Mouse (Mus musculus): ENCODE measurements around the gene Thoc6.
A peak's percentile ranks its signal among the peaks of the same experiment; 100 is the strongest.

Thoc6 gene

DNA sequence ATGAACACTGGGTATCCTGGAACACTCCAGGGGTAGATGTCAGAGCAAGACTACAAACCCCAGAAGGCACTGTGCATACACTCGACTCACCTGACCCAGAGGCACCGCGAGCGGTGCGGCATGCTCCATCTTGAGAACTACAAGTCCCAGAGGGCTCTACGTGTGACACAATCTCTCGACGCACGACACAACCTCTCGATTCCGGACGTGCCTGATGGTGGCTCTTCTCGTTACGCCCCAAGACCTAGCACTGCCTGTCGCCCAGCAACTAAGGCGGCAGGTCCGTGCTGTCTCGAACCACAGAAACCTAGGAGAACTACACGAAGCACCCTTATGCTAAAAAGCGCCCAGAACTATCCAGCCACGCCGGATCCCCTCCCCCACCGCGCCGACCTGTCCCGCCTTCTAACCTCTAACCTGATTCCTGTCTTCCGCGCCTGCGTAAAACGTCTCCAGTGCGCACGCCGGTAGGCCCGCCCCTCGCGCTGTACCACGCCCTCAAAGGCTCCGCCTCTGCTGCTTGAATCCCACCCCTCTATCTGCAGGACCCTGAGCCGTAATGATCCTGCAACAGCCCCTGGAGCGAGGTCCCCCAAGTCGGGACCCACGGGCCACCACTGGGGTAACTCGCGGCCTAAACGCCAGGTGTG, at the start of gene Thoc6, which contains the start of gene Hcfc1r1:
Thoc6 (minus strand) TSS at position 459 of the 650 bp plus-strand sequence.
Hcfc1r1 (plus strand) TSS at position 173 of the 650 bp plus-strand sequence.
- peak; percentile 96 to 97 for DNase-seq

DNA sequence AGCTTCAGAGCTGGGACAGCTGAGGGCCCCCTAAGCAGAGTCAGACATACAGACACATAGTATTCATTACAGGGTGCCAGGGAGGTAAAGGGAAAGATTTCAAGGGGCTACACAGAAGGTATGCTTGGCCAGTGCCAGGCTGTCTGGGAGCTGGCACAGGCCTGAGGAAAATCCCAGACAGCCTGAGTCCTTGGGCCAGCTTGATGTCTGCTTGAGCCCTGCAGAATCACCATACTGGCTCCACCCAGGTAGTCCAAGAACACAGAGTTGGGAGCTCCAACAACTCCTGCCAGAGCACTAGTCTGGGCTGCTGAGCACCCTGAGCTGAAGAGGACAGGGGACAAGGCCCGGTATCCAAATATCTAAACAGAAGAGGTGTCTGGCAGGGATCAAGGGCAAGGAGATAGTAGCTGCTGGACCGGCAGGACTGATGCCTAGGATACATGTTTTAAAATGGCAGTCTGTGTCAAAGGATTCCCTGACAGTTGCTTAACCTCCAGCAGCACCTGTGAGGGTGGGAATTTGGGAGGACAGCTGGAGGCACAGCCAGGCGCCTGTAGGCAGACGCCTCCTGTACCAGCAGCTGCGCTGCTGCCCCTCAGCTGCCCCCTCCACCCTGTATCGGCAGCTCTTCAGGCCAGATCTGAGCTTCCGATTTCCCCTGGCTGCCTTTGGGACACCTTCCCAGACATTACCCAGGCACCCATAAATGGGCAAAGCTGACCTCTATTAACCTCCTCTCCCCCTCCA, 48.9 kb upstream of the Thoc6 start, which contains the start of gene 1520401A03Rik:
1520401A03Rik (minus strand) TSS at position 408 of the 750 bp plus-strand sequence.
- no peak for DNase-seq

DNA sequence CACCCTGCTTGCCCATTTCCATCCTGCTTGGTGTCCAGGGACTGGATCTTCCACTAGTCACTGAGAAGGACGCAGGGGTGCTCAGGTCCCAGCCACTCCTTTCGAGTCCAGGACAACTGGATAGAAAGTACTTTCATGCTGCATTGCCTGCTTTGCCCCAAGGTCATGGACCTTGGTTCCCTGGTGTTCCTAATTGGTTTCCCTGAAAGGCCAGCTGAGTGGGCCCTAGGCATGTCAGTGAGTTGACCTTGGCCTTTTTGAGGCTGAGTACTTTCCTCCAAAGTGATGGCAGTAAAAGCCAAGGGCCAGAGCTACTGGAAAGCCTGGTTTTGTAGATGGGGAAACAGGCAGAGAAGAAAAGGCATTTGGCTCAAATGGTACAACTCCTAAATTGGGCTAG, 48.2 kb upstream of the Thoc6 start:
- DNase-seq = no peak

DNA sequence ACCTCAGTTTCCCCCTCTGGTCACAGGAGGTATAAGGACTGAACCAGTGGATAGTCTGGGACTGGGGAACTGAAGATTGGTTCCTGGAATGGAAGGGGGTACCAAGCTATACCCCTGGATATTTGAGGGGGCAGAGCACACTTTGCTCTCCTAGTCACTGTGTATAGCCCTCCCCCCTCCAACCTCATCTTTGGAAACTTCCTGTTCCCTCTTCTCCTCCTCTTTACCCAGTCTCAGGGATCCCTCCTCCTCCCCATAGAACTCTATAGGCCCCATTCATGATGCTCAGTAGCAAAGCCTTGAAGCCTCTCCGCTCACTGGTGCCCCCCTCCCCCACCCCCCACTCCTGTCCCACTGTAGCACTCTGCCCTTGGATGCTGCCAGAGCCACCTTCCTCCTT, 45.8 kb upstream of the Thoc6 start:
- DNase-seq = no peak

DNA sequence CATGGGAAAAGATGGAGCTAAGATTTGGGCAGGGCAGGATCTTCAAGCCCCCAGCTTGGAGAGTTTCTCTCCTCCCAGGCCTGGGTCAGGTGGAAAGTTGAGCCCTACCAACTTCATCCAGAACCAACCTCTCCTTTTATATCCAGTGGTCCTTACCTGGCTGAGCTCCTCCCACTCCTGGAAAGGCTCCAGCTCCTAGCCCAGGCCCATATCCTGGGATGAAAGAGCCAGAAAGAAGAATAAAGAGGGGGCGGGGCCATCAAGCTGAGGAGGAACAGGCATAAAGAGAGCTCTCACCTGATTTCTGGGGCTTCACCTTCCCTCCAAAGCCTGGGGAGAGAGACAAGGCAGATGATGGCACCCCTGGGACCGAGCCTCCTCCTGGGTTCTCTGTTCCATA, 43.3 kb upstream of the Thoc6 start:
- DNase-seq = no peak

DNA sequence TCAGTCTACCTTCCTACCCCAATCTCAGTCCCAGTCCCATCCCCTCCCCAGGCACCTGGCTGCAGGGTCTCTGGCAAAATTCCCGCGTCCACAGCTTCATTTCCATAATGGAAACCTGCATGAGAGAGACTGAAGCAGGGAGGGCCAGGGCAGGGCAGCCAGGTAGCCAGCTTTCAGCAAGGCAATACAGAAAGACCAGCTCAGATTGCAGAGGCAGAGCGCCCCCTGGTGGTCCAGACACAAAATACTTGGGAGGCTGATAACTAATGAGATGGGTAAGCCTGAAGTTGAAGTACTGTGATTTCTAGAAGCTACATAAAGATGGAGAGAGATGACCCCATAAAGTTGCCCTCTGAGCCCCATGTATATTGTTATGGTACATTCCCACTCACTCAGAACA, 32.5 kb upstream of the Thoc6 start:
- peak; percentile 90 to 92 for DNase-seq

DNA sequence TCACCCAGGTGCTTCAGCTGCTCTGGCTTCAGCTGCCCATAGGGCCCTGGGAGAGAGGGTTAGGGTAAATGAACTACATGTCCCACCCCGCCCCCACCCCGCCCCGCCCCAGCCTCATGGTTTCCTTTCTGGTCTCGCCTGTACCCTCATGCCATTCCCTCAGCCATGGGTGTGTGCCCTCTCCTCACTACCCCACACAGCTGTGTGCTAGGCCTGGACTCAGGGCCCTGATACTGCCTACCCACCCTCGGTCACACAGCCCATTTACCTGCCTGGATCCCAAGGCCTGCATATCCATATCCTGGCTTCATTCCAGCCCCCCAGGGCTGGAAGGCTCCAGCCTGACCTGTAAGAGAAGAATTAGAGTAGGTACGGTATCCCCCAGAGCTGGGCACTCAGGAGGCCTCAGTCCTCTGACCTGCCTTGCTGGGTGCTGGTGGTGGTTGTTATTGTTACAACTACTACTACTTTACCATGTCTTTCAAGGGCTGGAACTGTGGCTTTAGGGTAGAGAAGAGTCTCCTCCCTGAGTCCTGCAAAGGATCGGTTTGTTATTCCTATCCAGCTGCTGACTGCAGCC, 31.9 kb upstream of the Thoc6 start:
- DNase-seq = no peak

DNA sequence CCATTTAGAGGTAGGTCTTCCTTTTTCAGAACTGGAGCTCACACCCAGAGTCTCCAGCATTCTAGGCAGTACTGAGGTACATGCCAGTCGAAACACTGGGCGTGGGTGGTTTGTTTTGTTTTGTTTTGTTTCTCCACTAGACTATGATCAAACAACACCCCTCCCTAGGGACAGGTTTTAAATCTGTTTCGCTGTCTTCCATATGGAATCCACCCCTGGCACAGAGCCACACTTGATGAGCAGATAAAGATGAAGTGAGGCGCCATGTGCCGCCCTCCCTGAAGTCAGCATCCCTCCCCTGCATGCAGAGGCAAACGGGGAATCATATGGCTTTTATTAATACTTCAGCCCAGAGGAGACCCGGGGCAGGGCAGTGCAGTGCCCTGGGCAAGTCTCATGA, 31.1 kb upstream of the Thoc6 start:
- DNase-seq = peak; percentile 52 to 55

DNA sequence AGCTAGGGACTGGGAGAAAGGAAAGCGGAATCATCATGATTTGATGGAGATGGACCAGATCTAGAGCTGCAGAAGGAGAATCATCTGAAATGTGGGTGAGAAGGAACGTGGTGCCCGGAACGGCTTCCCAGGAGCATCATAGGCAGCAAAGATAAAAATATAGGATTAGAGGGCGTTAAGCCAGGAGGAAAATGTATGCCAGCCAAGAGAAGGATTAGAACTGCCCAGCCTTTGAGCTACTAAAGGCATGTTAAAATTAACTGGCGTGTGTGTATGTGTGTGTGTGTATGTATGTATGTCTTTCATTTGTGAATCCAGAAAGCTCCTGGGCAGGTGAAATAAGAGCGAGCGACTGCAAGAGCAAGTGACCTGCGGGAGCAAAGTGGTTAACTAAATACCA, 29.6 kb upstream of the Thoc6 start:
- no peak for DNase-seq

DNA sequence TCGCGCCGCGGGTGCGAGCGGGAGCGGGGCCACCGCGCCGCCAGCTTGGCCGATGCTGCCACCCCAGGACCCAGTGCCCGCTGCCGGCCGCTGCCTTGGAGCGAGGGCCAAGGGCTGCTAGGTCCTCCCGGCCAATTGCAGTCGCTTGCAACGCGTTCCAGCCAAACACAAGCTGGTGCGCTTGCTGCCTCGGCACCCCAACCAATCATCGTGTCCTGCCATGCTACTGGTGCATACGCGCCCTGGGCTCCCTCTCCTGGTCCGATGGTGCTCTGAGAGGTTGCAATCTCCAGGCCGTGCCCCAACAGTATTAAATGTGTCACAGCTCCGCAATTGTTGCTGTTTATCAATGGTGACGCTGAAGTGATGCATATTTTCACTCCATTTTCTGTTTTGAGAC, 26.4 kb upstream of the Thoc6 start:
- DNase-seq = peak; percentile 96 to 97

DNA sequence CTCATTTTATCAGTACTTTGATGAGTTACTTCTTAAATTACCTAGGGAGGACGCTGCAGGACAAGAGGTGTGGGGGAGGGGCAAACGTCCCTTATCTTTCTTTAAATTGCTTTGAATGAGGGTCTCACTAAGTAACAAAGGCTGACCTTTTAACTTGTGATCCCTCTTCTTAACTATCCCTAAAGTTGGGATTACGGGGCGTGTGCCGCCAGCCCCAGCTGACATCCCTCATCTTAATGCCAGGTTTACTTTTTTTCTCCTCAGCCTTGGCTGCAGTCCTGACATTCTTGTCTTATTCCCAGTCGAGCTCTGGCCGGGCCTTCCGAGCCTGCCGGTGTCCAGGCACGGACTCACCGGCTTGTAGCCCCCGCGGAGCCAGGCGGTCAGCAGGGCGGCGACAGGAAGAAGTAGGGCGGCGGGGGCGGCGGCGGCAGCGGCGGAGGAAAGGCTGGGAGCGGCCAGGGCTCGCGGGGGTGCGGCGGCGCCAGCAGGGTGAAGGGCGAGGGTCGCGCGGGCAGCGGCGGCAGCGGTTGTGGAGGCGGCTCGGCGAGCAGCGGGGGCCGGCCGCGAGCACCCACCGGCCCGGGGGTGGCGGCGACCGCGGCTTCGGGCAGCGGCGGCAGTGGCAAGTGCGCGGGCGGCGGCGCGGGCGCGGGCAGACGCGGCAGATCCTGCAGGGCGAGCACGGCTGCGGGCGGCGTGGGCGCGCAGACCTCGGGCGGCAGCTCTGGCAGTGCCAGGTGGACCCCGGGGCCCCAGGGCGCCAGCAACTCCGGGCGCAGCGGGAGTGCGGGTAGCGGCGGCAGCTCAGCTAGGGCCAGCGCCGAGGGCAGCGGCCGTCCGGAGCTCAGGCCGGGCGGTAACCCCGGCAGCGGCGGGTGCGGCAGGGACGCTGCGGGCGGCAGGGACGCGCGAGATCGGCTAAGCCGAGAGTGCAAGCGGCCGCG, 25.7 kb upstream of the Thoc6 start:
- DNase-seq = peak; percentile 68 to 69

DNA sequence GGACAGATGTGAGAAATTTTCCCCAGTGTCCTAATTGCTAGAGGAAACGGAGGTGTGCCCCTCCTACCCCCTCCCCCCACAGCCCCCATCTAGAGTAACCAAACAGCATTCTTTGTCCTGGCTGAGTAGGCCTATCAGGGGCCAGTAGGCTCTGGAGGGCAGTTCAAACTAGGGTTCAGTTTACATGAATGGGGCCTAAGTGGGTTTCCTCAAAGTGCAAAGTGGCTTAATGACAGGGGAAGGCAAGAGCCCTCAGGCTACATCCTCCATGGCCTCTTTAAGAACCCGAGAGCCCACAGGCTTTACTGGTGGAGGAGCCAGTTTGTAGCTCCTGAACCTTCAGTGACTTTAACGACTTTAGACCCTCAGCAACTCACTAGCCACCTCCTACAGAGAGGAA, 22.1 kb upstream of the Thoc6 start:
- DNase-seq = no peak

DNA sequence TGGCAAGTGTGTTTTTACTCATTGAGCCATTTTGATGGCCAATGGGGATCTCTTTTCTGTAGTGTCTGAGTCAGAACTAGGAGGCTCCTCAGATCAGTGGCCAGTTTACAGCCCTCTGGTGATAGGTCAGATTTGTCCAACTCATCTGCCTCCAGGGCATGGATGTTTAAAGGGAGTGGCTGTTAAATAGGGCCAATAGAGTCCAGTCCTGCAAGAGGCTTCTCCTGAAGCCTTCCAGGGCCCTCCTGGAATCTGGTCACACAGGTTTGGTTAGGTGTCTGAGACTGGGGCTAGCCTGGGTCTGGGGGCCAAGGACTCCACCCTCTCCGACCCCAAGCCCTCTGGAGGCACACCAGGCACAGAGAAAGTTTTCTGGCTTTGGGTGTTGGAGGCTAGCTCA, 20.8 kb upstream of the Thoc6 start:
- no peak for DNase-seq

DNA sequence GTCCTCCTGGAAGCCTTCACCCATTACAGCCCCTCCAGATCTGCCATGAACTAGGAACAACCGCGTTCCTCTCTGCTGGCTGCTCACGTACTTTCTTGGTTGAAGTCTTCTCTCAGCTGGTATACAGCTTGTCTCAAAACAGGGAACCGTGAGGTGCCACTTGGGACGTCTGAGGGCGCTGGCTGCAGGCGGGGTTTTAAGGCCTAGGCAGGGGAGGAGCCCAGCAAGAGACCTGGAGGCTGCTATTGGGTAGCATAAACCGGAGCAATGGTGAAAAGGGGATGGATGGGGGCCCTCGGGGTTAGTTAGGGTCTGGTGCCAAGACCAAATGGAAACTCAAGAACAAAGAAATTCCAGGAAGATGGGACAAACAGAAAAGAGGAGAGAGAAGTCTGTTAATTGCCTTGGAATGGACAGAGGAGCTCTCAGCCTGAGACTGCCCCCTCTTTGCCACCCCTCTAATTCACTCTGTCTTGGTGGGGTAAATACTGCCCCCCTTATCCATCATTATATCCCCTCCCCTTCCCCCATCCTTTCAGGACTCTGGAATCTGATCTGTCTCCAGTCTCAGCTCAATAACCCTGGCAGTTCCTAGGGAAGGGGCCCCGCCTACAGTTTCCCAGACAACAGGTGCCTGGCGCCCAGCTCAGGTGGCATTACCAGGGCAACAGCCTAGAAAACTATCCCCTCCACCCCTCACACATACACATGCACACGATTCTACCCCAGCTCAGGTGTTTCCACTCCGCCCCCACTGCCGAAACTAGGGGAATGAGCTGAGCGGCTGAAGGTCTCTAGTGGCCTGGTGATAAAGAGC, 10.4 kb upstream of the Thoc6 start, which contains the start of gene Cldn9:
Cldn9 (minus strand) TSS at position 171 of the 817 bp plus-strand sequence.
- no peak for DNase-seq

DNA sequence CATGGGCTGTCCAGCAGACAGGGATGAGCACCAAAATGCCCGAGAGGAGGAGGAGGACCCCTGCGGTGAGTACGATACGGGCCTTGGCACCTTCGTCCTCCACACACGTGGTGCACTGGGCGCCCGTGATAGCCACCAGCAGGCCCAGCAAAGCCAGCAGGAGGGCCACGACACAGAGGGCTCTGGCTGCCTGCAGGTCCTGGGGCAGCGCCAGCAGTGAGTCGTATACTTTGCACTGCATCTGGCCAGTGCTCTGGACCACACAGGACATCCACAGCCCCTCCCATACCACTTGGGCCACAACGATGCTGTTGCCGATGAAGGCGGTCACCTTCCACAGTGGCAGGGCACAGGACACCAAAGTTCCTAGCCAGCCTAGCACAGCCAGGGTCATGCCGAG, 9.5 kb upstream of the Thoc6 start:
- peak; percentile 32 to 44 for DNase-seq

DNA sequence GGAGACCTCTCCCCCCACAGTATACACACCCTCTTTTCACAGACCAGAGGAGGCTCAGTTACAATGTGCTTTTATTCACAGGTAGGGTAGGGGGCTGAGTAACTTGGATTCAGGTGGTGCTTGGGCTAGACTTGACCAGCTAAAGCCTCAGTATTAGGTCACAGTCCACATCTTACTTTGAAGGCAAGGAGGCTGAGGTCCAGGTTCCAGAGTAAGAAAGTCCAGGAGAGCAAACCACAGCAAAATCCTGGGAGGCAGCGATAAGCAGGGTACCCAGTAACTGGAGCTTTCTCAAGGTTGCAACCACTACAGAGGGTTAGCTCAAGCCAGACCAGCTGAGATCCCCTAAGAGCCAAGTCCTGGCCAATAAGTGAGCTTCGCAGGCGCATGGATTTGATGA, 8.8 kb upstream of the Thoc6 start:
- DNase-seq = no peak

DNA sequence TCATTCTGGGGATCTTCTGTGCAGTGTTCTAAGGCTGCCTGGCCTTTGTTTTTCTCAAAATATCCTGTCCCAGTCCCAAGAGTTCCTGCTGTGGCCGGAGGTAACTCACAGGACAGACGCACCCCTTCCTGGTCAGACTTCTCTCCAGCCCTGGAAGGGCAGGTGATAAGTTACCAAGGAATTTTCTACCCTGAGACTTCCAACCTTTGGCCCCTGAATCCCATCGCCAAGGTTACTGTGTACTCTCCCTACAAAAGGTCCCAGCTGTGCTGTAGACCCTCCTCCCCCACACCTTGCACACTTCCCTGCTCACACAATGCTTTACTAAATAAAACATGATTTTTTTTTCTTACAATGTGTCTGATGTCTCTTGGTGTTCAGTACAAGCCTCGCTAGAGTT, 8.4 kb upstream of the Thoc6 start:
- no peak for DNase-seq

DNA sequence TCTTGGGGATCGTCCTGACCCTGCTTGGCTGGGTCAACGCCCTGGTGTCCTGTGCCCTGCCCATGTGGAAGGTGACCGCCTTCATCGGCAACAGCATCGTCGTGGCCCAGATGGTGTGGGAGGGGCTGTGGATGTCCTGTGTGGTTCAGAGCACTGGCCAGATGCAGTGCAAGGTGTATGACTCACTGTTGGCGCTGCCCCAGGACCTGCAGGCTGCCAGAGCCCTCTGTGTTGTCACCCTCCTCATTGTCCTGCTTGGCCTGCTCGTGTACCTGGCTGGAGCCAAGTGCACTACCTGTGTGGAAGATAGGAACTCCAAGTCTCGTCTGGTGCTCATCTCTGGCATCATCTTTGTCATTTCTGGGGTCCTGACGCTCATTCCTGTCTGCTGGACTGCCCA, 7.4 kb upstream of the Thoc6 start:
- peak in 1 of 2 experiments; percentile 33 for DNase-seq

DNA sequence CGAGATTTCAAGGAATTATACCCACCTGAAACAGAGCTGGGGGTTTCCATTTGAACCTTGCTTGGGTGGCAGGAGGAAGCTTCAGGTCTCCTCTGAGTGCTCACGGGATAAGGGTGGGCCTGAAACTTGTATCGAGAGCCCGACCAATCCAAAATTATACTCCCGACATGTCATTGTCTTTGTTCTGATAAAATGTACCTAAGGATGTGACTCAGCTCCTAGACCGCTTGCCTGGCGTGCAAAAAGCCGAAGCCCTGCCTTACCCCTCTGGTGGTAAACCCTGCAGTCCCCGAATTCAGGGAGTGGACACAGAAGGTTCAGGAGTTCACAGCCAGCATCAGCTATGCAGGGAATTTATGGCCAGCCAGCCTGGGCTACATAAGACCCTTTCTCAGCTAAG, 6.7 kb upstream of the Thoc6 start:
- no peak for DNase-seq

DNA sequence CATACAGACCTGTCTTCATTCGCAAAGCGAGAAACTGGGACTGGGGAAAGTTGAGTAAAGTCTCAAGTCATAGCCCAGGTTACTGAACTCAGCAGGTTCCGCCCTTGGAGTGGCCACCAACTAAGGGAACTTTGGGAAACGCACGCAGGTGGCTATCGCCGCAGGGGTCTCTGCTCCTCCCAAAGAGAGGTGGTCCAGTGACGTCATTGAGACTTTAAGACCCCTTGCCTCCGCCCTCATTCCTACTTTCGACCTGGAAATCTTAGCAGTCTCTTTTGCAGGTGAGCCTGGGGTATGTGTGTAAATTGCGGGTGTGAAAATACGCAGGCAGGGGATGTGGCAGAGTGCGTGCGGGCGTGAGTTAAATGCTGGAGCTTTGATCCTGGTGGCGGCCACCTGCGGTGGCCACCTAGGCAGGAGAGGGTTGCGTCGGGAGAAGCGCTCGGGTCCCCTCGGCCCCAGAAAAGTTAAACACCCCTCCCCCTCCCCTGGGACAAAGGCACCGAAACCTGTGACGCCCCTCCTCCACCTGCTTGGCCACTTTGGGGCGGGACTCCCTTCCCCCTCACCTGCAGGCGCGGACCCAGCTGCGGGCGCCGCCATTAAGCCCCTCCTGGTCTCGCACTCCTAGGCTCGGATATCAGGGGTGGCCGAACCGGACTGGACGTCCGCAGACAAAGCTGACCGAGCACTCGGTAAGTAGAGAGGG, 5.6 kb upstream of the Thoc6 start, which contains the start of gene Cldn6:
Cldn6 (plus strand) TSS at position 123 of the 709 bp plus-strand sequence.
- no peak for DNase-seq

DNA sequence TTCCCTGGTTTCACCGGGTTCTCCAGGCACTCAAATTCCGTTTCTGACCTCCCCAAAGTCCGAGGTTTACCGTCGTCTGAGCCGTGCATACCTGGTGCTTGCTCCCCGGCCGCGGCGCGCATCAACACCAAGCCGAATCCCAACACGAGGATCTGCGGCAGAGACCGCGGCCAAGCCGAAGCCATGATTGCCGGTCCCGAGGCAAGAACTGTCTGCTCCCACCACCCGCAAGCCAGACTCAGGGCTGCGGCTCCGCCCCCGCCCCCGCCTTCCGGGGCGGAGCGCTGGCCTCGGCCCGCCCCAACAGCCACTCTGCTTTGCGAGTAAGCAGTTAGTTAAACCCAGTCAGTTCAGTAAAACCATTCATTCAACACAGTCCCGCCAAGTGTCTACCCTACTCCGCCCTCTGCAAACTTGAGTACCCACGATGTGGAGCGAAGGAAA, 3.6 kb upstream of the Thoc6 start, which contains the start of gene Tnfrsf12a:
Tnfrsf12a (minus strand) TSS at position 233 of the 444 bp plus-strand sequence.
- DNase-seq = peak; percentile 87 to 90

All from cerebellum, postnatal 10 days (tissue).